ENCODE assay signal across 8 mouse cellular contexts in genomic region chr13:6647067-6647991, GRCm38 (mm10). TPM values are rescaled to one million over a fixed set of nuclear protein-coding genes. Genes with fewer than 3 reads are reported as not detected.
DNase-seq lines count a peak whose midpoint lies in the region; ATAC-seq and TF ChIP-seq lines count a peak whose summit lies in the region.

No protein-coding gene starts in this region.

- no peaks in the 10 kb centered on the region for H3K9me3 ChIP-seq in heart, embryonic 14.5 days (ENCODE audit: control insufficient read depth, low read length)
- no peaks in the 10 kb centered on the region for H3K9me3 ChIP-seq in liver, embryonic 15.5 days (replicated peaks)
- H3K9me3 ChIP-seq in stomach, postnatal 0 days (ENCODE audit: control insufficient read depth, low read length): no peaks in the 10 kb centered on the region

- H3K36me3 ChIP-seq in heart, embryonic 14.5 days (ENCODE audit: control insufficient read depth, insufficient read depth, low read length): peaks cover 13% of the 10 kb centered on the region
- no peaks in the 10 kb centered on the region for H3K36me3 ChIP-seq in liver, embryonic 15.5 days (replicated peaks)
- H3K36me3 ChIP-seq in stomach, postnatal 0 days (ENCODE audit: control insufficient read depth, insufficient read depth, low read length): no peaks in the 10 kb centered on the region

- no peaks in the 10 kb centered on the region for H3K27me3 ChIP-seq in heart, embryonic 14.5 days (ENCODE audit: control insufficient read depth, insufficient read depth, low read length)
- H3K27me3 ChIP-seq in liver, embryonic 15.5 days: peaks cover 7% of the 10 kb centered on the region; the same call in 1 of the 2 replicates
- H3K27me3 ChIP-seq in stomach, postnatal 0 days (ENCODE audit: control insufficient read depth, insufficient read depth, low read length): no peaks in the 10 kb centered on the region

- under 1% methylated on average over 39 of the region's 39 CpGs for WGBS in heart, embryonic 14.5 days
- 1% methylated on average over 39 of the region's 39 CpGs for WGBS in liver, embryonic 15.5 days (ENCODE audit: insufficient replicate concordance)
- 2% methylated on average over 39 of the region's 39 CpGs for WGBS in stomach, postnatal 0 days

- H3K9ac ChIP-seq in heart, embryonic 14.5 days (ENCODE audit: low read length): peak overlapping the region; percentile 92
- peak overlapping the region; percentile 30; the same call in 1 of the 2 replicates for H3K9ac ChIP-seq in liver, embryonic 15.5 days
- peak overlapping the region; percentile 68 for H3K9ac ChIP-seq in stomach, postnatal 0 days (ENCODE audit: low read length)

- H3K4me2 ChIP-seq in heart, embryonic 14.5 days (ENCODE audit: low read length): peak overlapping the region; percentile 98
- peak overlapping the region; percentile 94 for H3K4me2 ChIP-seq in liver, embryonic 15.5 days
- H3K4me2 ChIP-seq in stomach, postnatal 0 days (replicated peaks; ENCODE audit: low read depth): peak overlapping the region; percentile 98

- H3K27ac ChIP-seq in heart, embryonic 14.5 days (replicated peaks in 1 of 2; ENCODE audit: control insufficient read depth in 1 of 2, insufficient read depth in 1 of 2, low read depth in 2 of 2, low read length in 2 of 2): peak overlapping the region; percentile 96 to 97
- no peak overlapping the region for H3K27ac ChIP-seq in liver, embryonic 15.5 days (replicated peaks)
- peak overlapping the region; percentile 71 for H3K27ac ChIP-seq in stomach, postnatal 0 days (replicated peaks)

- peak overlapping the region; percentile 74 to 78 for H3K4me3 ChIP-seq in heart, embryonic 14.5 days (ENCODE audit: control insufficient read depth in 1 of 2, insufficient read depth in 1 of 2, low read depth in 1 of 2, low read length in 2 of 2)
- H3K4me3 ChIP-seq in liver, embryonic 15.5 days (replicated peaks): peak overlapping the region; percentile 59
- H3K4me3 ChIP-seq in stomach, postnatal 0 days (ENCODE audit: low read depth, low read length): peak overlapping the region; percentile 66

- H3K4me1 ChIP-seq in heart, embryonic 14.5 days (ENCODE audit: control insufficient read depth in 2 of 2, insufficient read depth in 2 of 2, low read length in 2 of 2): peaks cover 2 to 17% of the 10 kb centered on the region in 2 experiments; a peak in 3 of 4 replicates
- peaks cover 27% of the 10 kb centered on the region for H3K4me1 ChIP-seq in liver, embryonic 15.5 days (replicated peaks)
- H3K4me1 ChIP-seq in stomach, postnatal 0 days (replicated peaks; ENCODE audit: control insufficient read depth, insufficient read depth): peaks cover 9% of the 10 kb centered on the region

- DNase-seq in CD4-positive, CD25-positive, alpha-beta regulatory T cell, adult 2 months (ENCODE audit: low read depth, low spot score): peak; percentile 93
- DNase-seq in adrenal gland, adult 18-20 months (ENCODE audit: low spot score in 2 of 2): peak; percentile 60 to 80
- DNase-seq in embryo, embryonic 11 days: peak; percentile 54
- peak; percentile 72 for DNase-seq in kidney, postnatal 10 days
- peak; percentile 66 to 78 for DNase-seq in natural killer cell, adult 2 months (ENCODE audit: low spot score in 2 of 2)
- peak; percentile 76 for DNase-seq in stomach, postnatal 0 days (ENCODE audit: low spot score)

- TF ChIP-seq EP300 in stomach, postnatal 0 days (optimal IDR thresholded peaks at IDR 0.05): no peak

- peak; percentile 67 for ATAC-seq in heart, embryonic 14.5 days (ENCODE audit: insufficient number of reproducible peaks, insufficient read depth, low FRiP score, low read depth)
- peak; percentile 47 for ATAC-seq in liver, embryonic 15.5 days (ENCODE audit: insufficient read depth)
- ATAC-seq in stomach, postnatal 0 days (ENCODE audit: low FRiP score, low TSS enrichment): peak; percentile 81

- TF ChIP-seq CTCF in stomach, postnatal 0 days (IDR thresholded peaks at IDR 0.05; ENCODE audit: low read depth): no peak

RNA-seq across cellular contexts. Expression of gene Pfkp, which starts 1.2 kb away (rescaled TPM):
- 100 to 1,000 TPM in 1 of 2 experiments, 10 to 100 TPM in 1; 96.3 to 122 TPM for total RNA-seq in adrenal gland, adult 18-20 months (2021)
- polyA plus RNA-seq in heart, embryonic 14.5 days (2014; fragmentation: Nextera tagmentation; extraction: Ambion mirVana): 187 and 197 TPM in 2 replicates
- 5.0 and 6.4 TPM in 2 replicates for polyA plus RNA-seq in liver, embryonic 15.5 days (2015; fragmentation: Nextera tagmentation; extraction: Ambion mirVana)
- 34.7 and 41.1 TPM in 2 replicates for polyA plus RNA-seq in stomach, postnatal 0 days (2015; fragmentation: Nextera tagmentation; extraction: Ambion mirVana)

Comparison
In these comparisons a context has a peak if more than half of its experiments do, and no peak if none do; other contexts are left out.
1. H3K9ac ChIP-seq: peak in every context shown above with its lines; median percentile 92 in heart, embryonic 14.5 days; 68 in stomach, postnatal 0 days; 30 in liver, embryonic 15.5 days.